Mouse (Mus musculus): ENCODE measurements at regions not wholly inside any gene's neighbourhood (a gene's known extent, or its start where the extent isn't known, plus 50 kb on each side); places are given as distances from the start of the nearest gene placed in this dataset.

DNA sequence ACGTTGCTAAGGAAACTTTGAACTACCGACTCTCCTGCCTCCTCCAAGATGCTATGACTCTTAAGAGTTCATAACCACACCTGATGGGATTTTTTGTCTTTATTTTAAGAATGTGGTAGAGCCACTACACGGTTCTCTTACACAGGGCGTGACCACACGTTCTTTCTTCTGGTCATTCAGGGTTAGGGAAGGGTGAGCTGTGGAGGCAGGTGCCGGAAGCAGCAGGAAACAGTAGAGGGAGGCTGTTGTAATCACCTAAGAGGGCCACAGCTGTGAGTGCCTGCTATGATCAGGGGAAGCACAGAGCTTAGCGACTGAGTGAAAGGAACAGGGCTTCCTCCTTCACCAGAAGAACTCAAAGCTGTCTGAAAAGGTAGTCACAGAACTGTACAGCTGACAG lies 50.6 kb upstream of the Larp1 start:
- DNase-seq (ENCODE audit: low read depth, low spot score): peak; percentile 74

GRCm38 (mm10) chr11:57956909-57957308 lies 52.0 kb upstream of the Larp1 start:
- DNase-seq (ENCODE audit: low read depth, low spot score): peak; percentile 93

DNA sequence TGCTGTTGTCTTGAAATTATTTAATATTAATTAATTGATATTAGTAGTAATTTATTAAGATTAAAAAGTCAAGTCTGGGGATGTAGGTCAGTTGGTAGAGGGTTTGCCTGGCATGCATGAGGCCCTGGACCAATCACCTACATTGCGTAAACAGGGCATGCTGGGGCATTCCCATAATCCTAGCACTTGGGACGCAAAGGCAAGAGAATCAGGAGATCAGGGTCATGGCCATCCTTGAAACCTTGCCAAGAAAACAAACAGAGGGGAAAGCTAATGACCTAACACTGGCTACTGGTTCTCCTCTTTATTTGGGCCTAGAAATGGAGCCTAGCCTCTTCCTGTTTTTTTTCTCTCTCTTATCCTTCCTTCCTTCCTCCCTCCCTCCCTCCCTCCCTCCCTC lies 52.8 kb upstream of the Larp1 start:
- DNase-seq (ENCODE audit: low read depth, low spot score): no peak

GRCm38 (mm10) chr11:57955476-57955875 lies 53.4 kb upstream of the Larp1 start:
- peak; percentile 40 for DNase-seq (ENCODE audit: low read depth, low spot score)

- no peak for DNase-seq (ENCODE audit: low read depth, low spot score)
Observed at GRCm38 (mm10) chr11:57954510-57955184, 54.2 kb upstream of the Larp1 start.

DNA sequence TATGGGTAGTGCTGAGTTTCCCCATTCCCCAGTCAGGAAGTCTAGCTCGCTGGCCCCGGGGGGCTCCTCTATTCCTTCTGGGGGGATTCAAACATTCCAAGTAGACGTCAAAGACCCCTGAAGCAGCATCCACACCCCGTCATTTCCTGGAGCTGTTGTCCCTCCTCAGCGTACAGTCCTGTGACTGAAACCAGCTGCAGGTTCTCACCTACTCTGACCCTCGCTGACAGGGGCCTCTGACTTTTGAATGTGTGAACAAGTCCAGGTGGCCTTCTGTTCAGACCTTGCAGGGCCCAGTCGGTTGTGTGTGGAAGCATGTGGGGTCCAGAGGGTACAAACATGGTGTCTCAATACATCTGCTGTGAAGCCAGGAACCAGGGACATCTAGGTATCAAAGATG lies 55.2 kb upstream of the Larp1 start:
- DNase-seq (ENCODE audit: low read depth, low spot score): no peak

DNA sequence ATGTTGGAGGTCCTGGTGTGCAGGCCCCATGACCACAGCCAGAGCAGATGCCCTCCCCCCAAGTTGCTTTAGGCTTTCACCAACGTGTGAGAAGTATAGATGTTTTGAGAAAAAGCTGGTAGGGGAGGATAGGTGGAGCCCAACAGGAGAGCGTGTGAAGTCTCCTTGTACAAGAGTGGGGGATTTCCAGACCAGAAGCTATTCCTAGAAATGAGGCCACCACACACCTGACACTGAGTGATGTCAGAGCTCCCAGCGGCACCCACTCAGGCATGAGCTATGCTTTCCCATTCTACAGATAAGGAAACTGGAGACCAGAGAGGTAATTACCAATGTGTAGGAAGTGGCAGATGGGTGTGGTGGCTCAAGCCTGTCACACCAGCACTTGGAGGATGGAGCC lies 56.2 kb upstream of the Larp1 start:
- no peak for DNase-seq (ENCODE audit: low read depth, low spot score)

- no peak for DNase-seq (ENCODE audit: low read depth, low spot score)
Observed at GRCm38 (mm10) chr11:57951541-57952326, 57.1 kb upstream of the Larp1 start.

GRCm38 (mm10) chr11:57950989-57951388 lies 57.9 kb upstream of the Larp1 start:
- peak; percentile 71 for DNase-seq (ENCODE audit: low read depth, low spot score)

DNA sequence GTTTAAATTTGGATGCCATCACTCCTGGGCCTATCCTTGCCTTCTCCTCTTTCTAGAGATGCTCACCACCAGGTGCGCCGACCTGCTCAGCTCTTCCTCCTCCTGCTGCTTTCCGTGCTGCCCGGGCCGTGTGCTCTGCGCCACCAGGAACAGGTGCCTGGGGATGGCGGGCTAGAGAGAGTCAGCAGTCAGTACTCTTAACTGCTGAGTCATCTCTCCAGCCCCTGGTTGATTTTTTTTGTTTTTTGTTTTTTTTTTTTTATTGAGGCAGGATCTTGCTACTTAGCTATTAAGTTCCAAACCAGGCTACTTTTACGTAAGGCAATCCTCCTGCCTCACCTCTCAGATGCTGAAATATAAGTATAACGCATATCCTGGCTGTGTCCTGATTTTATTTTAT lies 59.8 kb upstream of the Larp1 start:
- DNase-seq (ENCODE audit: low read depth, low spot score): peak; percentile 50

- DNase-seq (ENCODE audit: low read depth, low spot score): no peak
Observed at GRCm38 (mm10) chr11:57947347-57947746, 61.5 kb upstream of the Larp1 start.

- peak; percentile 87 for DNase-seq (ENCODE audit: low read depth, low spot score)
Observed at GRCm38 (mm10) chr11:57934391-57934850, 74.4 kb upstream of the Larp1 start.

DNA sequence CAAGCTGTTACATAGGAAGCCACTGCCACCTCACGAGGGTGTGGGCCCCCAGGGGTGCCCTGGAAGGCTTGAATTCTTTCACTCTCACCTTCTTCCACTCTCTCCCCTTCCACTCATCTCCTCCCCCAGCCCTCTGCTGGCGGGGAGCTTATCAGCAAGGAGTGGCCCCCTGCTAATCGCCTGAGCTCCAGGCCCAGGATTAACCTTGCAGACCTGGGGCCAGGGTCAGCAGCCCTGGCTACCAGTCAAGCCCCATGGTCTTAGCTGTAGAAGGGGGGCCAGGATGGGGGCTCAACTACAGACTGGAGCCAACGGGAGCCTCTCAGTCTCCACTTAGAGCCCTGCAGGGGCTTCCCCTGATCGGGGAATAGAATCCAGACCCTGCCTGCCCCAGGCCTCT lies 75.8 kb upstream of the Larp1 start:
- no peak for DNase-seq (ENCODE audit: low read depth, low spot score)

DNA sequence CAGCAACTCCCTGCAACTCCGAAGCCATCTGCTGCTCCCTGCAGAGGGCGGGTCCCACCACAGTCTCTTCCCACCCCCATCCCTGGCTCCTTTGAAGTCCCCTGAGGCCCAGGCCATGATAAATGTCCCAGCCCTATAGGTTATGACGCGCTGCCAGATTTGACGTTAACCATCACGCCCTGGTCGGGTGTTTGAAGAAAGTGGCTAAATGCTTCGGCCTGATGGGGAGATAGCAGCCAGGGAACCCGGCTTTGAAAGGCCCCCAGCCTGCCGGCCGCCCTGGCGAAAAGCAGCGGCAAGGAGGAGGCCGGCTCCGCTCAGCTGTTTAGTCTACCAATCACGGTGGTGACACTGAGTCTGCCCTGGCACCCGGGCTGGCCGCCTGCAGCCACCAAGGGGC lies 79.4 kb upstream of the Larp1 start:
- DNase-seq (ENCODE audit: low read depth, low spot score): peak; percentile 25

DNA sequence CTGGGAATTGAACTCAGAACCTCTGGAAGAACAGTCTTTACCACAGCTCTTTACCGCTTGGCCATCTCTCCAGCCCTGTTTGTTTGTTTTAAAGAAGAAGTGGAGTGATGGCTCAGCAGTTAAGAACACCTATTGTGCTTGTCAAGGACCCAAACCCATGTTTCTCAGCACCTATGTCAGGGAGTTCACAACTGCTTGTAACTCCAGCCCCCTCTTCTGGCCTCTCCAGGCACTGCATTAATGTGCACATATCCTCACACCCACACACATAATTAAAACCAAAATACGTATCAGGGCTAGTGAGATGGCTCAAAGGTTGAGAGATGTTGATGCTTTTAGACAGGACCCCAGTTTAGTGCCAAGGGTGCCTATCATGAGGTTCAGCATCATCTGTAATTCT lies 87.6 kb upstream of the Hand1 start:
- DNase-seq (ENCODE audit: low read depth, low spot score): peak; percentile 81

GRCm38 (mm10) chr11:57918447-57919059 lies 85.9 kb upstream of the Hand1 start:
- peak; percentile 61 for DNase-seq (ENCODE audit: low read depth, low spot score)

DNA sequence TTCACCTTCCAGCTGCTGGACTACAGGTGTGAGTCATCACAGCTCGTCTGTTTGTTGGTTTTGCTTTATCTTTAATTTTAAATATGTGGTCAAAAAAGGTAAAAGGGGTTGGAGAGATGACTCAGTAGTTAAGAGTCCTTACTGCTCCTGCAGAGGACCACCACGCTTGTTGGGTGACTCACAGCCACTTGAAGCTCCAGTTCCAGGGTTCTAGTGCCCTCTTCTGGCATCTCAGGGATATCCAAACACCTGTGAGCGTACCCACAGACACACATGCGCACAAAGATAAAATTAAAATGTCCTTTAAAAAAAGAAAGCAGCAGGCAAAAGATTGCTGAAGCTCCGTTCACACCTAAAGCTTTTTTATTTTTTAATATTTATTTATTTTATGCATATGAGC lies 85.4 kb upstream of the Hand1 start:
- DNase-seq (ENCODE audit: low read depth, low spot score): peak; percentile 72

DNA sequence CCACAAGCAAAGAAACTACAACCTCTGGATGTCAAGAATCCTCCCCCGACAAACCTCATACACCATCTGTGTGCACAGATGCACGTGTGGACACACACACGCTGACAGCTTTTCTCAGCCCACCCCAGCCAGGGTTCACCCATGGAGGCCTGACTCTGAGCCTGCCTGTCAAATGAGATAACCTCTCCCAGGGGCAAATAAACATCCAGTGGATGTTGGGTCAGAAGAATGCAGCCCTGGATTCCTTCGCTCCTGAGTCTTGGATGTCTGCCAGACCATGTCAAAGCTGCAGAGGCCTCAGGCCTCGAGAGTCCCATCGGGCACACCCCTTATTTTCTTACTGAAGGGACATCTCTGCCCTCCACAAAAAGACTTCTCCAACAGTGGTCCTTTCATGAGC lies 83.4 kb upstream of the Hand1 start:
- DNase-seq (ENCODE audit: low read depth, low spot score): no peak

- no peak for DNase-seq (ENCODE audit: low read depth, low spot score)
Observed at GRCm38 (mm10) chr11:57913801-57914560, 81.4 kb upstream of the Hand1 start.

DNA sequence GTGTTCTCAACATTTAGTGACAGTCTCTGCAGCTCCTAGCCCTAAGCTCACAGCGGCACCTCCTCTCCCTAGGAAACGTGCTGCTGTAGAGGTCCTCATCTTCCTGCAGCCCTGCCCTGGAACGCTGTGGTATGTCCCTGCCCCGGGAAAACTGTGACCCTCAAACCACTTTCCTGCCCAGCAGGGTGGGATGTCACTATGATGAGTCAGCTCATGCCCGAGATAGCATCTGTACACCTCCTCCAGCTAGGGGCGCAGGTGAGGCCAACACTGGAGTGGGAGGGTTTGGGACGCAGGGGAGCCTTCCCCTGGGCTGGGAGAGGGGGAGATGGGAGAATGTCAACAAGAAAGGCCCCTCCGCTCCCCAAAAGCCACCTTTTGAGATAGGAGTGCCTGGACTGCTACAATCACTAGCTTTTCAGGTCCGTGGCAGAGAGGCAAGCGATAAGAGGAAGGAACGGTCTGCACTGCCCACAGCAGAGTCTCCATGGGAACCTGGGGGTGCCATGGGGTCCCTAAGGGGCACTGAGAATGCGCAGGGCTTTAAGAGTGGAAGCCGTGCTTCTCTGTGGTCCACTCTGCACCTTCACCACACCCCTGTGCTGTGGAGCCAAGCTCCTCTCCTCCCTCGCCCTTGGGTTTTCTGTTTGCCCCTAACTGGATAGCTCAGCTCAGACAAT lies 80.5 kb upstream of the Hand1 start:
- peak; percentile 60 for DNase-seq (ENCODE audit: low read depth, low spot score)

DNA sequence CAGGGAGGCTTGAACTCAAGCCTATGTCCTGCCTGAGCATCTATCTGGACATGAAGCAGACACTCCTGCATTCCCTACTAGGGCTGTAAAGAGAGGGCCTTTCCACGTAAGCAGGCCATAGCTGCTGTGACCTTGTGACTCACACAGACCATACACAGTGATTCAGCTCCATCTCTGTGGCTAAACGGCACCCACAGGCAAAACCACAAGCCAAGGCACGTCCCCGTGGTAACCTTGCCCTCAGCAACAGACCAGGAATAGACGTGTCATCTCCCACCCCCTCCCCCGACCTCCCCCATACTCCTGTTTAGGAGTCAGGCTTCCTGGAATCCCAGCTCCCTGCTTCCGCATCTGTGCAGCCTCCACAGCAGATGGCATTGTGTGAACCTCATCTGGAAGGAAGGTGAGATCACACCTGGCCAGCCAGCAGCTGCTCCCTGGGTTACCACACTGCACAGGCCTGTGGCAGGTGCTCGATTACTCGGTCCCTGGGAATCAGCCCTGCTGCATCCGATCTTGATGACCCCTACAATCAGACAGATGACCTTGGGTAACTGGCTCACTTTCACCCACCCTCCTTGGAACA lies 79.2 kb upstream of the Hand1 start:
- DNase-seq (ENCODE audit: low read depth, low spot score): no peak
